Mouse (Mus musculus): ENCODE data around the gene Trim31. TPM values are rescaled to one million over a fixed set of nuclear protein-coding genes. Genes with fewer than 3 reads are reported as not detected.
"Not testable (repeated sequence)": the region's sequence is repeated elsewhere in the genome, so short reads cannot be mapped to it uniquely, and the experiment has no call there.

Gene Trim31
- polyA plus RNA-seq, 1 experiment from 2014 or later, result not detected

GRCm38 (mm10) chr17:36869284-36869954 lies 28.5 kb upstream of the Trim31 start, which contains the start of gene Trim10:
Gene Trim10, plus strand, starts transcription at chr17:36869574.
- Histone ChIP-seq H3K9ac (peak within 1 kb of the TSS; percentile 55), H3K4me2 (peak within 1 kb of the TSS; percentile 57), H3K9me3 (no peaks in the 10 kb centered on the region), H3K27me3 (replicated peaks) (peaks cover 56% of the 10 kb centered on the region), H3K4me1 (peaks cover 10% of the 10 kb centered on the region; the same call in 1 of the 2 replicates), H3K4me3 (peak within 1 kb of the TSS; percentile 37), H3K27ac (replicated peaks) (peak within 1 kb of the TSS; percentile 64; the same call in 1 of the 2 replicates), H3K36me3 (no peaks in the 10 kb centered on the region)
- 57% methylated on average over 4 of the region's 4 CpGs for WGBS
- peak; percentile 73 for ATAC-seq (ENCODE audit: extremely low read depth, insufficient number of reproducible peaks, low FRiP score, low TSS enrichment)

GRCm38 (mm10) chr17:36869955-36870810 lies 27.7 kb upstream of the Trim31 start:
- Histone ChIP-seq H3K27me3 (replicated peaks) (peaks cover 48% of the 10 kb centered on the region), H3K9ac (peak overlapping the region; percentile 55), H3K9me3 (no peaks in the 10 kb centered on the region), H3K4me3 (peak overlapping the region; percentile 37), H3K4me2 (peak overlapping the region; percentile 57), H3K27ac (replicated peaks) (peak overlapping the region; percentile 64; the same call in 1 of the 2 replicates), H3K36me3 (no peaks in the 10 kb centered on the region), H3K4me1 (peaks cover 12% of the 10 kb centered on the region; the same call in 1 of the 2 replicates)
- 56% methylated on average over 25 of the region's 25 CpGs for WGBS
- 0 out of 2 replicates have a peak, but pooled peaks have one; percentile 6 for ATAC-seq (ENCODE audit: extremely low read depth, insufficient number of reproducible peaks, low FRiP score, low TSS enrichment)

GRCm38 (mm10) chr17:36874636-36875035 lies 23.3 kb upstream of the Trim31 start:
- H3K9ac ChIP-seq, result no peak overlapping the region
- no peak for ATAC-seq (ENCODE audit: extremely low read depth, insufficient number of reproducible peaks, low FRiP score, low TSS enrichment)
- H3K27ac ChIP-seq (replicated peaks), result no peak overlapping the region
- H3K36me3 ChIP-seq, result no peaks in the 10 kb centered on the region
- peaks cover 13% of the 10 kb centered on the region for H3K27me3 ChIP-seq (replicated peaks)
- 0 out of 2 replicates have a peak, but pooled peaks cover 4% of the 10 kb centered on the region for H3K4me1 ChIP-seq
- no peak overlapping the region for H3K4me3 ChIP-seq
- peak overlapping the region; percentile 13; the same call in 1 of the 2 replicates for H3K4me2 ChIP-seq
- 47% methylated on average over 4 of the region's 4 CpGs for WGBS
- no peaks in the 10 kb centered on the region for H3K9me3 ChIP-seq

DNA sequence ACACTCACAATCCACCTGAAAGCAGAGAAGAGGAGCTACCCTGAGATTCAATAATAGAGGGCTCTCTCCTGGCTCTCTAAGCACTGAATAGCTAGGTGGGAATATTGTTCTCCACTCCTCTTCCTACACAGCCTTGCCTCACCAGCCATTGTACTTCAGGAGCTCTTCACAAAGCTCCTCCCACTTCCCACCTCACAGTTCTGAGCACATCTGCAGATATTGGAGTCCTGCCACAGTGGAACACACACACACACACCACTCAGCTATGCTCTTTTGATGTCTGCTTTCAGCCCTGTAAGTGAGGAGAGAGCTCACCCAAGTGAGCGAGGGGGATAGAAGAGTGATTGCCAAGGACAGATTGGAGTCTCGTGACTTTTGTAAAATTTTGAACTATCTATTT lies 14.6 kb upstream of the Trim31 start:
- no peak overlapping the region for H3K27ac ChIP-seq (replicated peaks)
- no peaks in the 10 kb centered on the region for H3K9me3 ChIP-seq
- no peak overlapping the region for H3K4me3 ChIP-seq
- 63% methylated on average over 2 of the region's 2 CpGs for WGBS
- no peak overlapping the region for H3K4me2 ChIP-seq
- H3K4me1 ChIP-seq, result no peaks in the 10 kb centered on the region
- ATAC-seq (ENCODE audit: extremely low read depth, insufficient number of reproducible peaks, low FRiP score, low TSS enrichment), result no peak
- H3K36me3 ChIP-seq, result no peaks in the 10 kb centered on the region
- H3K9ac ChIP-seq, result no peak overlapping the region
- peaks cover 2% of the 10 kb centered on the region; the same call in 1 of the 2 replicates for H3K27me3 ChIP-seq (replicated peaks)

DNA sequence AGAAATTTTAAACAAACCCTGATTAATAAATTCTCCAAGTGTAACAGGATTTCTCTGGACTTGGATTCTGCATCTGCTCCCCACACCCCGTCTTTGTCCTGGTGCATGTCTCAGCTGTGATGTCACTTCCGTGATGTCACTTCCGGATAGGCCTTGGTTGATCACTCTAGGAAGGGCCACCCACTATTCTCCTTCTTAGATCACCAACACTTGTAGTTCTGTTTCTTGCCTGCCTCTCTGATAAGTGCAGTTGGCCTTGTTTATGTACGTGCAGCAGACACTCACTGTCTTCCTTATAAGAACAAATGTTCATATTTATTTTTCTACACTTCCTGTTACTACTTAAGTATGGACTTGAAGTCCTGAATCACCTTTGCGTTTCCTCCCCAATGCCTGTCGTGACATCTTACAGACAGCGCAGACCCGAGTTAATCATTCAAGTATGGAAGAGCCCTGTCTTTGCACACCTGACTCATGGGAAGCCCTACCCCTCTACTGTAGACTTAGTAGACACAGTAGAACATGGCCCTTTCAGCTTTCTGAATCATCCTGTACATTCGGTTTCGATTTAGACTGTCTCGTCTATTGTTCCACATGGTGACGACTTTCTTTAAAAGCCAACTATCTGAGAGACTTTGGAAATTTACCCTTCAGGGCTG lies 12.7 kb upstream of the Trim31 start:
- no peaks in the 10 kb centered on the region for H3K36me3 ChIP-seq
- no peak overlapping the region for H3K27ac ChIP-seq (replicated peaks)
- H3K9me3 ChIP-seq, result no peaks in the 10 kb centered on the region
- no peak overlapping the region for H3K4me3 ChIP-seq
- H3K27me3 ChIP-seq (replicated peaks), result peaks cover 13% of the 10 kb centered on the region
- 85% methylated on average over 12 of the region's 12 CpGs for WGBS
- H3K4me2 ChIP-seq, result no peak overlapping the region
- ATAC-seq (ENCODE audit: extremely low read depth, insufficient number of reproducible peaks, low FRiP score, low TSS enrichment), result no peak
- no peaks in the 10 kb centered on the region for H3K4me1 ChIP-seq
- H3K9ac ChIP-seq, result no peak overlapping the region

GRCm38 (mm10) chr17:36890073-36890903 lies 7.6 kb upstream of the Trim31 start, which contains the start of gene Trim40:
Gene Trim40, minus strand, starts transcription at chr17:36890123.
- H3K36me3 ChIP-seq, result no peaks in the 10 kb centered on the region
- no peaks in the 10 kb centered on the region for H3K9me3 ChIP-seq
- H3K27me3 ChIP-seq (replicated peaks), result peaks cover 29% of the 10 kb centered on the region
- no peak within 1 kb of the TSS for H3K4me2 ChIP-seq
- 77% methylated on average over 5 of the region's 5 CpGs for WGBS
- H3K27ac ChIP-seq (replicated peaks), result no peak within 1 kb of the TSS
- no peak for ATAC-seq (ENCODE audit: extremely low read depth, insufficient number of reproducible peaks, low FRiP score, low TSS enrichment)
- no peaks in the 10 kb centered on the region for H3K4me1 ChIP-seq
- no peak within 1 kb of the TSS for H3K9ac ChIP-seq
- no peak within 1 kb of the TSS for H3K4me3 ChIP-seq

DNA sequence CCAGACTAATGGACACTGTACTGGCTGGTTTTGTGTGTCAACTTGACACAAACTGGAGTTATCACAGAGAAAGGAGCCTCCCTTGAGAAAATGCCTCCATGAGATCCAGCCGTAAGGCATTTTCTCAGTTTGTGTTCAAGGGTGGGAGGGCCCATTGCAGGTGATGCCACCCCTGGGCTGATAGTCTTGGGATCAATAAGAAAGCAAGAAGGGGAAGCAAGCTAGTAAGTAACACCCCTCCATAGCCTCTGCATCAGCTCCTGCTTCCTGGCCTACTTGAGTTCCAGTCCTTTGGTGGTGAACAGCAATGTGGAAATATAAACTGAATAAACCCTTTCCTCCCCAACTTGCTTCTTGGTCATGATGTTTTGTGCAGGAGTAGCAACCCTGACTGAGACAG lies 6.4 kb upstream of the Trim31 start:
- H3K4me1 ChIP-seq; H3K4me2 ChIP-seq; H3K36me3 ChIP-seq; H3K9me3 ChIP-seq; H3K27ac ChIP-seq (replicated peaks); H3K9ac ChIP-seq; ATAC-seq (ENCODE audit: extremely low read depth, insufficient number of reproducible peaks, low FRiP score, low TSS enrichment); H3K4me3 ChIP-seq: not testable (repeated sequence)
- 83% methylated on average over 1 of the region's 1 CpGs for WGBS
- H3K27me3 ChIP-seq (replicated peaks), result peaks cover 29% of the 10 kb centered on the region

DNA sequence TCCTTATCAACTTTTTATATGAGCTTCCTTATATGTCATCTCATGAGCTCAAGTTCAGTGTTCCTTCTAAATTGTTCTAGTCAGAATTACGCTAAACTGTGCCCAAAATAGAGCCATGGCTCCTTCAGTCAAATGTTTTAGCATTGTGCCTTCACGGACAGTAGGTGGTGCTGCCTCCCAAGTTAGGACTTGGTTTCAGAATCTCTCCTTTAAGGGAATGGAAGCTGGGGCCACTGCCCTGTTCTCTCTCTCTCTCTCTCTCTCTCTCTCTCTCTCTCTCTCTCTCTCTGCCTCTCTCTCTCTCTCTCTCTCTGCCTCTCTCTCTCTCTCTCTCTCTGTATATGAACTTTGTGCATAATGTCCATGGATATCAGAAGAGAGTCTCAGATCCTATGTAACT lies 5.6 kb upstream of the Trim31 start:
- Histone ChIP-seq H3K4me2 (no peak overlapping the region), H3K27me3 (replicated peaks) (peaks cover 29% of the 10 kb centered on the region), H3K4me3 (no peak overlapping the region), H3K9ac (no peak overlapping the region), H3K9me3 (no peaks in the 10 kb centered on the region), H3K27ac (replicated peaks) (no peak overlapping the region), H3K4me1 (no peaks in the 10 kb centered on the region), H3K36me3 (no peaks in the 10 kb centered on the region)
- 8% methylated on average over 2 of the region's 2 CpGs for WGBS
- ATAC-seq (ENCODE audit: extremely low read depth, insufficient number of reproducible peaks, low FRiP score, low TSS enrichment), result no peak

DNA sequence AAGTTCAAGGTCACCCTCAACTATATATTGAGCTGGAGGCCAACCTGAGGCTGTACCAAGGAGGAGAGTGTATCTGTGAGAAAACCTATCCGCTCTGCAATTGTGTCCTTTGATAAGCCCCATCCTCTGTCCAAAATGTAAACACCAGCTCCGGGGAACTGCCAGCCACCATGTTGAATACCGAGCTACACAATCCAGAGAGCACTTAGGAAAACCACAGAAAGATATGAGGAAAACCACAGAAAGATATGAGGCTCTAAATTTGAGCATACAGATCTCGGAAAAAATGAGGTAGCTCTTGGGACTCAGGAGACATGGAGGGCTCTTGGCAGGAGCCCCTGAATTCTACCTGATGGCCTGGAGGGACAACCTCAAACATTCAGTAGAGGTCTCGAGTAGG lies 4.5 kb upstream of the Trim31 start:
- H3K4me3 ChIP-seq, result no peak overlapping the region
- no peak overlapping the region for H3K27ac ChIP-seq (replicated peaks)
- ATAC-seq (ENCODE audit: extremely low read depth, insufficient number of reproducible peaks, low FRiP score, low TSS enrichment), result no peak
- peaks cover 27% of the 10 kb centered on the region for H3K27me3 ChIP-seq (replicated peaks)
- no peaks in the 10 kb centered on the region for H3K36me3 ChIP-seq
- no peak overlapping the region for H3K4me2 ChIP-seq
- H3K4me1 ChIP-seq, result no peaks in the 10 kb centered on the region
- H3K9me3 ChIP-seq, result no peaks in the 10 kb centered on the region
- no peak overlapping the region for H3K9ac ChIP-seq
- 52% methylated on average over 5 of the region's 5 CpGs for WGBS

GRCm38 (mm10) chr17:36896583-36896982 lies 1.3 kb upstream of the Trim31 start:
- Histone ChIP-seq H3K4me3 (no peak overlapping the region), H3K36me3 (no peaks in the 10 kb centered on the region), H3K4me1 (no peaks in the 10 kb centered on the region), H3K4me2 (no peak overlapping the region), H3K9ac (no peak overlapping the region), H3K27ac (replicated peaks) (no peak overlapping the region), H3K9me3 (no peaks in the 10 kb centered on the region), H3K27me3 (replicated peaks) (peaks cover 4% of the 10 kb centered on the region; the same call in 1 of the 2 replicates)
- ATAC-seq (ENCODE audit: extremely low read depth, insufficient number of reproducible peaks, low FRiP score, low TSS enrichment), result no peak
- WGBS, result 89% methylated on average over 1 of the region's 1 CpGs
